10 mouse cellular contexts compared by ENCODE assay signal in the genomic region with DNA sequence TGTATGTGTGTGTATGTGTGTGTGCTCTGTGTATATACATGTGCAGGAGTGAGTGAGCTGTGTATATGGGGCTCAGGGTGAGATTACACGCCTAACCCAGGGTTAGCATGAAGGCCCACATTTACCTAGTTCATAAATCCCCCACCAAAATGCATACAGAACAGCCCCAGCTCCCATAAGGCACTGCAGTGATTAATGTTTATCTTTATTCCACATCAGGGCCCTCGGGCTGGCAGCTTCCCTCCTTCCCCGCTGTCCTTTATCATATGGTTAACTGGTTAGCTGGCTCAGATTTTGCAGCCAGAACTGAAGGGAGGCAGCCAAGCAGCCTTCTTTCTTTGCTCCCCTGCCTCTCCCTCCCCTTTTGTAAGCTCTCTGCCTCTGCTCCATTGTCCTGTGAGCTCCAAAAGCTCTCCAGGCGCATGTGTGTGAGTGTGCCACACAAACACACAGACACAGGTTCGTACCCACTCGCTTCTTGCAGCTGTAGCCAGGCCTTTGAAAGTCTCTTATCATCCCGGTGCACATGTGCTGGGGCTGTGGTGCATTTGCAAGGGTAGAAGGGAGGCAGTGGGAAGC.
DNase-seq lines count a peak whose midpoint lies in the region; ATAC-seq lines count a peak whose summit lies in the region.
"Had no signal": no experiment of that assay in that cellular context is flagged by ENCODE, and none has a peak within 500 bp of the region (broad histone marks: within the 10 kb centered on the region; RNA-seq: fewer than 3 reads in every experiment).

No protein-coding gene starts in this region.

- no peak overlapping the region for H3K4me2 ChIP-seq in hindbrain, embryonic 11.5 days (replicated peaks; ENCODE audit: low read depth, low read length)
- H3K4me2 ChIP-seq in midbrain, embryonic 12.5 days (replicated peaks): no peak overlapping the region
- H3K4me2 ChIP-seq: heart, embryonic 13.5 days had no signal

- peak; percentile 50 for ATAC-seq in hindbrain, embryonic 11.5 days (ENCODE audit: low FRiP score)
- ATAC-seq in midbrain, embryonic 12.5 days (ENCODE audit: low FRiP score, low read depth): peak; percentile 65

- no peak overlapping the region for H3K27ac ChIP-seq in hindbrain, embryonic 11.5 days (ENCODE audit: low read depth, low read length)
- H3K27ac ChIP-seq in midbrain, embryonic 12.5 days (replicated peaks): peak overlapping the region; percentile 73
- H3K27ac ChIP-seq: heart, embryonic 13.5 days had no signal

- H3K27me3 ChIP-seq in hindbrain, embryonic 11.5 days (ENCODE audit: control insufficient read depth, insufficient read depth, low read length): no peaks in the 10 kb centered on the region
- no peaks in the 10 kb centered on the region for H3K27me3 ChIP-seq in midbrain, embryonic 12.5 days
- H3K27me3 ChIP-seq: heart, embryonic 13.5 days had no signal

- 49% methylated on average over 7 of the region's 7 CpGs for whole genome bisulfite sequencing in hindbrain, embryonic 11.5 days
- 47% methylated on average over 7 of the region's 7 CpGs for WGBS in midbrain, embryonic 12.5 days

- H3K36me3 ChIP-seq in hindbrain, embryonic 11.5 days (ENCODE audit: control insufficient read depth, insufficient read depth, low read length): no peaks in the 10 kb centered on the region
- H3K36me3 ChIP-seq in midbrain, embryonic 12.5 days: no peaks in the 10 kb centered on the region
- H3K36me3 ChIP-seq: heart, embryonic 13.5 days had no signal

- H3K9ac ChIP-seq in hindbrain, embryonic 11.5 days (ENCODE audit: low read depth, low read length): no peak overlapping the region
- H3K9ac ChIP-seq in midbrain, embryonic 12.5 days (replicated peaks): no peak overlapping the region
- H3K9ac ChIP-seq: heart, embryonic 13.5 days had no signal

- peak; percentile 24 to 66 for DNase-seq in cerebellum, postnatal 4 days (ENCODE audit: low spot score in 2 of 2)
- no peak for DNase-seq in cerebellum, adult 18-20 months
- DNase-seq in NIH3T3 (ENCODE audit: low read depth): peak; percentile 47
- DNase-seq in hindbrain, embryonic 11.5 days (ENCODE audit: low spot score): peak; percentile 20
- no peak for DNase-seq in ovary, postnatal 14 days (ENCODE audit: low spot score)
- no peak for DNase-seq in c-Kit-positive CD71-positive TER-119-positive erythroid progenitor cells, embryonic 14.5 days (ENCODE audit: low spot score)
- DNase-seq in adipocyte (ENCODE audit: low spot score): no peak
- DNase-seq: kidney, postnatal 10 days had no signal

- no peak overlapping the region for H3K4me3 ChIP-seq in hindbrain, embryonic 11.5 days (ENCODE audit: low read depth, low read length)
- H3K4me3 ChIP-seq in midbrain, embryonic 12.5 days: no peak overlapping the region
- H3K4me3 ChIP-seq: heart, embryonic 13.5 days had no signal

- no peaks in the 10 kb centered on the region for H3K4me1 ChIP-seq in hindbrain, embryonic 11.5 days (replicated peaks; ENCODE audit: control insufficient read depth, insufficient read depth, low read length)
- no peaks in the 10 kb centered on the region for H3K4me1 ChIP-seq in midbrain, embryonic 12.5 days

- no peaks in the 10 kb centered on the region for H3K9me3 ChIP-seq in hindbrain, embryonic 11.5 days (ENCODE audit: control insufficient read depth, low read length)
- no peaks in the 10 kb centered on the region for H3K9me3 ChIP-seq in midbrain, embryonic 12.5 days
- H3K9me3 ChIP-seq: heart, embryonic 13.5 days had no signal

Comparison
In these comparisons a context has a peak if more than half of its experiments do, and no peak if none do; other contexts are left out.
1. DNase-seq: peak in cerebellum, postnatal 4 days (2 of 2), NIH3T3 (single experiment) and hindbrain, embryonic 11.5 days (single experiment); none in cerebellum, adult 18-20 months (0 of 2), ovary, postnatal 14 days (single experiment), c-Kit-positive CD71-positive TER-119-positive erythroid progenitor cells, embryonic 14.5 days (single experiment) and adipocyte (single experiment).